ENCODE assay signal across 16 mouse cellular contexts in genomic region chr4:132301486-132301885, GRCm38 (mm10). TPM values are rescaled to one million over a fixed set of nuclear protein-coding genes. Genes with fewer than 3 reads are reported as not detected.
DNase-seq lines count a peak whose midpoint lies in the region; ATAC-seq lines count a peak whose summit lies in the region.
"Had no signal": no experiment of that assay in that cellular context is flagged by ENCODE, and none has a peak within 500 bp of the region (broad histone marks: within the 10 kb centered on the region; RNA-seq: fewer than 3 reads in every experiment).

No protein-coding gene starts in this region.

- intact Hi-C loops in heart, postnatal 25 days (cut with DNase I): no loop called here

- DNase-seq in adrenal gland, adult 2 months: peak; percentile 57
- no peak for DNase-seq in adrenal gland, adult 8-10 months
- peak; percentile 56 to 73 for DNase-seq in heart, adult 18-20 months
- DNase-seq in heart, postnatal 25 days (ENCODE audit: low spot score): no peak
- DNase-seq in heart, adult 9 months (ENCODE audit: low spot score in 2 of 2): peak; percentile 56 to 58
- peak; percentile 63 for DNase-seq in heart, postnatal 4 days
- no peak for DNase-seq in frontal cortex, postnatal 10 days (ENCODE audit: low spot score in 2 of 2)
- DNase-seq: cerebellum, adult 8-10 months; left cerebral cortex, postnatal 4 days; lung, postnatal 4 days; spleen, adult 18-20 months; thymus, postnatal 14 days had no signal

- ATAC-seq in CD4-positive, CD25-positive, alpha-beta regulatory T cell, adult 4 months: no peak
- ATAC-seq: activated CD4-positive, CD25-positive, alpha-beta regulatory T cell, adult 4 months; inflammation-experienced regulatory T-cells, adult 6 months had no signal

RNA-seq across cellular contexts. Expression of gene Rab42, which starts 1.7 kb away (rescaled TPM):
- total RNA-seq in adrenal gland, adult 2 months (2021): 1 to 10 TPM; 1.4 to 3.0 TPM
- polyA plus RNA-seq in adrenal gland, adult 2 months (2012; rRNA removed): 3.2 and 3.3 TPM in 2 replicates
- total RNA-seq in adrenal gland, adult 8-10 months (2022): 1 to 10 TPM; 2.6 to 5.1 (median 3.9) TPM
- total RNA-seq in heart, adult 18-20 months (2021): 1 to 10 TPM in 1 of 2 experiments, under 1 TPM in 1; 0.84 to 1.2 TPM
- total RNA-seq in heart, postnatal 25 days (2021): 1 to 10 TPM in 1 of 2 experiments, under 1 TPM in 1; 0.57 to 1.1 TPM
- total RNA-seq in heart, postnatal 4 days (2021): 1 to 10 TPM; 1.2 to 1.5 TPM
- polyA plus RNA-seq in CD4-positive, CD25-positive, alpha-beta regulatory T cell, adult 4 months (2017; shearing (Covaris generic)): 1 to 10 TPM in 1 of 2 experiments, not detected in 1; 1.0 TPM
- total RNA-seq: hematopoietic stem cell, adult 5-6 weeks had no signal
- polyA plus RNA-seq: activated CD4-positive, CD25-positive, alpha-beta regulatory T cell, adult 4 months had no signal

RNA-seq across cellular contexts. Expression of gene Taf12, which starts 27.3 kb away (rescaled TPM):
- total RNA-seq in adrenal gland, adult 2 months (2021): 10 to 100 TPM; 28.3 to 41.5 TPM
- polyA plus RNA-seq in adrenal gland, adult 2 months (2012; rRNA removed): 1.5 and 2.5 TPM in 2 replicates
- 10 to 100 TPM; 25.6 to 33.0 (median 29.5) TPM for total RNA-seq in adrenal gland, adult 8-10 months (2022)
- 10 to 100 TPM; 31.7 to 32.9 TPM for total RNA-seq in heart, adult 18-20 months (2021)
- 10 to 100 TPM; 30.2 TPM for total RNA-seq in heart, postnatal 25 days (2021)
- total RNA-seq in heart, postnatal 4 days (2021): 10 to 100 TPM; 20.2 to 23.8 TPM
- polyA plus RNA-seq in CD4-positive, CD25-positive, alpha-beta regulatory T cell, adult 4 months (2017; shearing (Covaris generic)): 10 to 100 TPM; 84.4 to 91.9 TPM

RNA-seq across cellular contexts. Expression of gene Trnau1ap, which starts 27.9 kb away (rescaled TPM):
- 10 to 100 TPM; 31.6 to 36.4 TPM for total RNA-seq in adrenal gland, adult 2 months (2021)
- 14.9 and 16.5 TPM in 2 replicates for polyA plus RNA-seq in adrenal gland, adult 2 months (2012; rRNA removed)
- total RNA-seq in adrenal gland, adult 8-10 months (2022): 10 to 100 TPM; 29.4 to 44.1 (median 41.8) TPM
- total RNA-seq in heart, adult 18-20 months (2021): 10 to 100 TPM; 20.3 to 22.3 TPM
- total RNA-seq in heart, postnatal 25 days (2021): 10 to 100 TPM; 22.2 to 23.7 TPM
- 10 to 100 TPM; 33.5 to 39.1 TPM for total RNA-seq in heart, postnatal 4 days (2021)
- polyA plus RNA-seq in CD4-positive, CD25-positive, alpha-beta regulatory T cell, adult 4 months (2017; shearing (Covaris generic)): 10 to 100 TPM; 40.7 to 48.9 TPM

RNA-seq across cellular contexts. Expression of gene Gmeb1, which starts 40.1 kb away (rescaled TPM):
- total RNA-seq in adrenal gland, adult 2 months (2021): 10 to 100 TPM; 16.2 to 19.5 TPM
- polyA plus RNA-seq in adrenal gland, adult 2 months (2012; rRNA removed): 8.5 and 12.2 TPM in 2 replicates
- total RNA-seq in adrenal gland, adult 8-10 months (2022): 10 to 100 TPM; 16.3 to 24.8 (median 19.3) TPM
- total RNA-seq in heart, adult 18-20 months (2021): 1 to 10 TPM; 9.1 to 9.4 TPM
- total RNA-seq in heart, postnatal 25 days (2021): 10 to 100 TPM; 10.5 to 11.5 TPM
- 10 to 100 TPM; 19.4 to 21.1 TPM for total RNA-seq in heart, postnatal 4 days (2021)
- 10 to 100 TPM; 16.7 to 17.7 TPM for polyA plus RNA-seq in CD4-positive, CD25-positive, alpha-beta regulatory T cell, adult 4 months (2017; shearing (Covaris generic))

RNA-seq across cellular contexts. Expression of gene Rcc1, which starts 51.9 kb away (rescaled TPM):
- 10 to 100 TPM; 12.4 to 16.9 TPM for total RNA-seq in adrenal gland, adult 2 months (2021)
- polyA plus RNA-seq in adrenal gland, adult 2 months (2012; rRNA removed): 4.3 TPM in 2 replicates
- 10 to 100 TPM; 12.7 to 18.0 (median 15.7) TPM for total RNA-seq in adrenal gland, adult 8-10 months (2022)
- total RNA-seq in heart, adult 18-20 months (2021): 1 to 10 TPM; 6.4 to 7.5 TPM
- 1 to 10 TPM; 8.6 to 8.9 TPM for total RNA-seq in heart, postnatal 25 days (2021)
- total RNA-seq in heart, postnatal 4 days (2021): 10 to 100 TPM; 25.1 to 25.3 TPM
- polyA plus RNA-seq in CD4-positive, CD25-positive, alpha-beta regulatory T cell, adult 4 months (2017; shearing (Covaris generic)): 10 to 100 TPM; 11.7 to 23.9 TPM

Comparison
In these comparisons a context has a peak if more than half of its experiments do, and no peak if none do; other contexts are left out.
1. DNase-seq: peak in adrenal gland, adult 2 months (single experiment), heart, adult 18-20 months (2 of 2), heart, adult 9 months (2 of 2) and heart, postnatal 4 days (single experiment); none in adrenal gland, adult 8-10 months (single experiment), heart, postnatal 25 days (single experiment) and frontal cortex, postnatal 10 days (0 of 2).